Mouse (Mus musculus) bone marrow macrophage, adult 2 months (primary cell): Measurements from ENCODE around the gene Mink1. TPM values are rescaled to one million over a fixed set of nuclear protein-coding genes. Genes with fewer than 3 reads are reported as not detected.
"Not testable (repeated sequence)": the region's sequence is repeated elsewhere in the genome, so short reads cannot be mapped to it uniquely, and the experiment has no call there.

Experiments
- H3K27ac ChIP-seq: 2 replicates; pipeline ENCODE4 v1.5.1; 2012; ENCODE audit warnings: low read depth, low read length; ENCODE audit not compliant: insufficient read depth
- H3K4me1 ChIP-seq: 2 replicates; pipeline ENCODE4 v1.6.1; 2012; ENCODE audit warnings: low read length; ENCODE audit not compliant: control insufficient read depth, insufficient read depth
- H3K4me3 ChIP-seq: 2 replicates; pipeline ENCODE4 v1.5.1; 2012; ENCODE audit warnings: mild to moderate bottlenecking, low read length, moderate library complexity; ENCODE audit not compliant: insufficient read depth
- CTCF ChIP-seq: IDR thresholded peaks from 2 replicates; pipeline ENCODE4 v1.5.1; 2012; ENCODE audit warnings: low read depth, mild to moderate bottlenecking, low read length, moderate library complexity
- POLR2A ChIP-seq: IDR thresholded peaks from 2 replicates; pipeline ENCODE4 v1.6.1; 2012; ENCODE audit warnings: mild to moderate bottlenecking, low read depth, low read length, borderline replicate concordance
- polyA plus RNA-seq: library from polyadenylated mRNA; stranded (reverse); fragments of >200 nt; gene quantifications from 2 replicates; pipeline ENCODE4 v1.2.4, GENCODE M21; 2012; ENCODE audit not compliant: missing spikeins, insufficient read depth, insufficient read length

Gene Mink1
- polyA plus RNA-seq = 139 and 151 TPM in 2 replicates

GRCm38 (mm10) chr11:70562287-70562994 lies at the start of gene Mink1:
Gene Mink1, plus strand, starts transcription at chr11:70562881.
- Histone ChIP-seq H3K4me3 (peak within 1 kb of the TSS; percentile 68), H3K4me1 (peaks cover 13% of the 10 kb centered on the region), H3K27ac (peak within 1 kb of the TSS; percentile 73)
- TF ChIP-seq POLR2A = no peak
- no peak for TF ChIP-seq CTCF

DNA sequence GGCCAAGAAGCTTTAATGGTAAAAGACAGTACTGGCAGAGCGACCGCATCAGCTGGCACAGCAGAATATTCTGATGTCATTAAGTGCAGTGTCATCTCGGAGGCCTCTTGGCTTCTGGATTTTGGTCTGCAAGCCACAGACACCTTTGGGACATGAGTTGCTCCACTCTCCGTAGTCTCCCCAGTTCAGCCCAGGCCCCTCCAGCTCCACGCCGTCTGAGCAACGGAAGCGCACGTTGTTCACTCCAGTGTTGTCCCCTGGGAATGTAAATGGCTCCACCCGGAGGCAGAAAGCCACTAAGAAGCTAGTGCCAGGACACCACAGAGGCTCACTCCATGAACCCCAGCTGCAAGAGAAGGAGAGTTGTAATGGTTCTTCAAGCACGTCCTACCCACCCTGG lies 49.2 kb upstream of the Mink1 start:
- H3K4me3 ChIP-seq = no peak overlapping the region
- no peak for TF ChIP-seq CTCF
- no peak for TF ChIP-seq POLR2A
- 0 out of 2 replicates have a peak, but pooled peaks cover 3% of the 10 kb centered on the region for H3K4me1 ChIP-seq
- no peak overlapping the region for H3K27ac ChIP-seq

- Histone ChIP-seq H3K27ac (no peak within 1 kb of the TSS), H3K4me1 (0 out of 2 replicates have a peak, but pooled peaks cover 3% of the 10 kb centered on the region), H3K4me3 (no peak within 1 kb of the TSS)
- TF ChIP-seq CTCF = no peak
- no peak for TF ChIP-seq POLR2A
These were observed 48.4 kb upstream of the Mink1 start, which contains the start of gene Vmo1 for GRCm38 (mm10) chr11:70514288-70514687. Gene Vmo1, minus strand, starts transcription at chr11:70514616.

- Histone ChIP-seq H3K4me1 (no peaks in the 10 kb centered on the region), H3K27ac (no peak overlapping the region), H3K4me3 (no peak overlapping the region)
- TF ChIP-seq CTCF = no peak
- no peak for TF ChIP-seq POLR2A
These were observed 46.3 kb upstream of the Mink1 start for GRCm38 (mm10) chr11:70516352-70516751.

GRCm38 (mm10) chr11:70518436-70518835 lies 44.2 kb upstream of the Mink1 start:
- no peak overlapping the region for H3K27ac ChIP-seq
- TF ChIP-seq CTCF (no peak), POLR2A (no peak)
- no peaks in the 10 kb centered on the region for H3K4me1 ChIP-seq
- H3K4me3 ChIP-seq = no peak overlapping the region

- Histone ChIP-seq H3K27ac (no peak within 1 kb of the TSS), H3K4me1 (no peaks in the 10 kb centered on the region), H3K4me3 (no peak within 1 kb of the TSS)
- TF ChIP-seq CTCF (no peak), POLR2A (no peak)
These were observed 43.8 kb upstream of the Mink1 start, which contains the start of gene Gltpd2 for GRCm38 (mm10) chr11:70518923-70519322. Gene Gltpd2, plus strand, starts transcription at chr11:70519196.

DNA sequence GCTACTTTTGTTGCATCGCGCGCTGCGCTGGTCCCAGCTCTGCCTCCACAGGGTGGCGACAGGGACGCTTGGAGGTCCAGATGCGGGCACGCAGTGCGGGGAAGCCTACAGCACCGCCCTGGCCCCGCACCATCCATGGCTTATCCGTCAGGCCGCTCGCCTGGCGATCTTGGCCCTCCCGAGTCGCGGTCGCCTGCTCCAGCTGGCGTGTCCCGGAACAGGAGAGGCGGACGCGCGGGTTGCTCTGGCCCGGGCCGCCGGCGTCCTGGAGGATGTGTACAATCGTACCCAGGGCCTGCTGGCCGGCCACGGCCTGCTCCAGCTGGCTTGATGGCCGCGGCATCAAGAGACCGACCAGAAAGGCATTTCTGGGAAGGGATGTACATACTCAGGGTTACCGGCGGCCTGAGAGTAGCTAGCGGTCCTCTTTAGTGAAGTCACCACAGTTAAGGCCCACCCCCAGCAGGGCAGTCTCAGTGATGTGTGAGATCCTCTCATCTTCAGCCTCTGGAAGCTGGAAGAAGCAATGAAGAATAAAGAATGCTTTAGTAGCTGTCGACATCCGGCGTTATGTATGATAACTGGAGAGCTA lies 42.4 kb upstream of the Mink1 start:
- TF ChIP-seq POLR2A = no peak
- Histone ChIP-seq H3K4me1 (peaks cover 3% of the 10 kb centered on the region; the same call in 1 of the 2 replicates), H3K4me3 (no peak overlapping the region), H3K27ac (no peak overlapping the region)

GRCm38 (mm10) chr11:70523306-70523989 lies 39.2 kb upstream of the Mink1 start:
- not testable (repeated sequence) for H3K4me3 ChIP-seq, H3K27ac ChIP-seq
- H3K4me1 ChIP-seq = peaks cover 27% of the 10 kb centered on the region

- Histone ChIP-seq H3K27ac (no peak overlapping the region), H3K4me3 (peak overlapping the region; percentile 48), H3K4me1 (peaks cover 38% of the 10 kb centered on the region)
- TF ChIP-seq POLR2A (no peak), CTCF (no peak)
These were observed 37.9 kb upstream of the Mink1 start for GRCm38 (mm10) chr11:70524782-70525181.

- no peak for TF ChIP-seq CTCF
- peak; percentile 68; the same call in 1 of the 2 replicates for TF ChIP-seq POLR2A
- H3K4me1 ChIP-seq = peaks cover 38% of the 10 kb centered on the region
- H3K4me3 ChIP-seq = peak within 1 kb of the TSS; percentile 80
- peak within 1 kb of the TSS; percentile 67 for H3K27ac ChIP-seq
These were observed 37.5 kb upstream of the Mink1 start, which contains the start of gene Psmb6 for GRCm38 (mm10) chr11:70525184-70525678. Gene Psmb6, plus strand, starts transcription at chr11:70525367.
